Mouse (Mus musculus): ENCODE data around the gene Nosip.

DNA sequence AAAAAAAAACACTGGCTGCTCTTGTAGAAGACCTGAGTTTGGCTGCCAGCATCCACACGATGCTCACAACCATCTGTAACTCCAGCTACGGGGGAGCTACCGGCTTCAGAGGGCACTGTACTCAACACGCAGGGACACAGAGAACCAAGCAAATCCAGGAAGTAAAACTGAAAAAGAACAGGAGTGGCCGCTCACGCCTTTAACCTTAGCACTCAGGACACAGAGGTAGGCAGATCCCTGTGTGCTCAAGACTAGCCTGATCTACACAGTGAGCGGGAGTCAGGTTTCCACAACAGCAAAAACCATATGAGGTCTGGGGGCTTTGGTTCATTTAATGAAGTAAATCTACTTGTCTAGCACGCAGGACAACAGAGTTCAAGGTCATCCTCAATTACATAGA, 43.3 kb downstream of the Nosip start:
- no peak for TF ChIP-seq POLR2A (IDR thresholded peaks at IDR 0.05; ENCODE audit: insufficient read depth, low read depth, low read length)
- TF ChIP-seq CTCF (IDR thresholded peaks at IDR 0.05): no peak

All from heart, adult 2 months (tissue).